In the genomic region with DNA sequence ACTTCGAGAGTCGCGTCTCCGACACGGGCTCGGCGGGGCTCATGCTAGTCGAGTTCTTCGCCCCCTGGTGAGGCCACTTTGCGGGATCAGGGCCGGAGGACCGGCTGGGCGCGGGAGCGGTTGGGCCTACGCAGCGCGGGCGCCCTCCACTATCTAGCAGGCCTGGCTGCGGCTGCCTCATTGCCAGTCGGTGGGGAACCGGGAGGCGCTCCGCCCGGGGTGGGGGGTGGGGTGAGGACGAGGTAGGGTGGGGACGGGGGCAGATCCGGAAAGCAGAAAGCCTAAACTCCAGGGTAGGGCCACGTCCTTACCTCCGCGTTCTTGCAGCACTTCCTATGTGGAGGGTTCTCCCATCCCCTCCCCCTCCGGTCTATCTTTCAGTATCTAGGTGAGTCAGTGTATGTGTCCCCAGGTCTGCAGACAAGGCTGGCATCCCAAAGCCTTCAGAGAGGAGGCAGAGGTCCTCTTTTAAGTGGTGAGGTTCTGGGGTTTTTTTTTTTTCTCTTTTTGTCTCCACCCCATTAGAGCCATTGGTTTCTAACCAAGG, we compare ENCODE assay signal across 9 mouse cellular contexts. TPM values are rescaled to one million over a fixed set of nuclear protein-coding genes. Genes with fewer than 3 reads are reported as not detected.
DNase-seq lines count a peak whose midpoint lies in the region; ATAC-seq and TF ChIP-seq lines count a peak whose summit lies in the region.
"Had no signal": no experiment of that assay in that cellular context is flagged by ENCODE, and none has a peak within 500 bp of the region (broad histone marks: within the 10 kb centered on the region; RNA-seq: fewer than 3 reads in every experiment).

No protein-coding gene starts in this region.

- peaks cover 27% of the 10 kb centered on the region for H3K4me1 ChIP-seq in embryonic facial prominence, embryonic 10.5 days
- peaks cover 29% of the 10 kb centered on the region for H3K4me1 ChIP-seq in hindbrain, embryonic 12.5 days
- H3K4me1 ChIP-seq in liver, embryonic 14.5 days (replicated peaks; ENCODE audit: control insufficient read depth in 2 of 2, insufficient read depth in 2 of 2, low read length in 1 of 2): peaks cover 10 to 17% of the 10 kb centered on the region in 2 experiments
- H3K4me1 ChIP-seq in neural tube, embryonic 12.5 days: peaks cover 22% of the 10 kb centered on the region

- DNase-seq in left cerebral cortex, postnatal 14 days (ENCODE audit: low spot score in 2 of 2): peak; percentile 20 to 30
- no peak for DNase-seq in left cerebral cortex, postnatal 25 days (ENCODE audit: low spot score in 2 of 2)
- peak; percentile 50 for DNase-seq in NIH3T3 (ENCODE audit: low read depth)
- no peak for DNase-seq in embryonic facial prominence, embryonic 10.5 days (ENCODE audit: low spot score)
- DNase-seq in liver, embryonic 14.5 days (ENCODE audit: low read depth in 3 of 3, low spot score in 3 of 3): peak; percentile 38 to 51 (median 45)
- DNase-seq in ovary, postnatal 10 days (ENCODE audit: low spot score): no peak

- WGBS in embryonic facial prominence, embryonic 10.5 days: under 1% methylated on average over 32 of the region's 32 CpGs
- WGBS in hindbrain, embryonic 12.5 days: under 1% methylated on average over 32 of the region's 32 CpGs
- WGBS in liver, embryonic 14.5 days (ENCODE audit: insufficient replicate concordance): 1% methylated on average over 32 of the region's 32 CpGs
- 1% methylated on average over 32 of the region's 32 CpGs for WGBS in neural tube, embryonic 12.5 days

- H3K9ac ChIP-seq in hindbrain, embryonic 12.5 days: peak overlapping the region; percentile 96
- peak overlapping the region; percentile 95 for H3K9ac ChIP-seq in liver, embryonic 14.5 days (replicated peaks)
- peak overlapping the region; percentile 98 for H3K9ac ChIP-seq in neural tube, embryonic 12.5 days

- H3K27ac ChIP-seq in embryonic facial prominence, embryonic 10.5 days (replicated peaks): peak overlapping the region; percentile 98
- peak overlapping the region; percentile 98 for H3K27ac ChIP-seq in hindbrain, embryonic 12.5 days
- H3K27ac ChIP-seq in liver, embryonic 14.5 days: peak overlapping the region; percentile 84
- peak overlapping the region; percentile 92 for H3K27ac ChIP-seq in neural tube, embryonic 12.5 days

- peak; percentile 56 for ATAC-seq in hindbrain, embryonic 12.5 days (ENCODE audit: low FRiP score)
- peak; percentile 71 for ATAC-seq in liver, embryonic 14.5 days (ENCODE audit: insufficient read depth)
- ATAC-seq in neural tube, embryonic 12.5 days (ENCODE audit: low FRiP score, low read depth): peak; percentile 52

- no peaks in the 10 kb centered on the region for H3K27me3 ChIP-seq in embryonic facial prominence, embryonic 10.5 days (replicated peaks; ENCODE audit: low read depth, poor library complexity, severe bottlenecking)
- H3K27me3 ChIP-seq in hindbrain, embryonic 12.5 days: no peaks in the 10 kb centered on the region
- no peaks in the 10 kb centered on the region for H3K27me3 ChIP-seq in liver, embryonic 14.5 days (ENCODE audit: control insufficient read depth, insufficient read depth, low read length)
- no peaks in the 10 kb centered on the region for H3K27me3 ChIP-seq in neural tube, embryonic 12.5 days (replicated peaks)

- H3K4me2 ChIP-seq in hindbrain, embryonic 12.5 days (replicated peaks): peak overlapping the region; percentile 70
- H3K4me2 ChIP-seq in liver, embryonic 14.5 days (ENCODE audit: low read depth): peak overlapping the region; percentile 66
- H3K4me2 ChIP-seq in neural tube, embryonic 12.5 days (replicated peaks): peak overlapping the region; percentile 71

- TF ChIP-seq EP300 in liver, embryonic 14.5 days (IDR thresholded peaks at IDR 0.05; ENCODE audit: low read depth): no peak

- peak overlapping the region; percentile 99 for H3K4me3 ChIP-seq in embryonic facial prominence, embryonic 10.5 days
- peak overlapping the region; percentile 92 for H3K4me3 ChIP-seq in hindbrain, embryonic 12.5 days
- peak overlapping the region; percentile 90 to 94 for H3K4me3 ChIP-seq in liver, embryonic 14.5 days (ENCODE audit: insufficient read depth in 1 of 2, low read depth in 2 of 2, low read length in 2 of 2)
- peak overlapping the region; percentile 97 for H3K4me3 ChIP-seq in neural tube, embryonic 12.5 days

- peaks cover 35% of the 10 kb centered on the region for H3K36me3 ChIP-seq in embryonic facial prominence, embryonic 10.5 days (replicated peaks)
- H3K36me3 ChIP-seq in hindbrain, embryonic 12.5 days: peaks cover 15% of the 10 kb centered on the region
- H3K36me3 ChIP-seq in liver, embryonic 14.5 days (replicated peaks; ENCODE audit: control insufficient read depth, insufficient read depth, low read depth): peaks cover 17% of the 10 kb centered on the region
- H3K36me3 ChIP-seq in neural tube, embryonic 12.5 days: peaks cover 17% of the 10 kb centered on the region; the same call in 1 of the 2 replicates

- intact Hi-C loops in left cerebral cortex, postnatal 14 days (cut with DNase I): no loop called here
- intact Hi-C loops in left cerebral cortex, postnatal 25 days (cut with DNase I): no loop called here

- no peak for TF ChIP-seq CTCF in liver, embryonic 14.5 days (IDR thresholded peaks at IDR 0.05; ENCODE audit: low read depth)

- H3K9me3 ChIP-seq in embryonic facial prominence, embryonic 10.5 days: no peaks in the 10 kb centered on the region
- H3K9me3 ChIP-seq in hindbrain, embryonic 12.5 days (replicated peaks): no peaks in the 10 kb centered on the region
- no peaks in the 10 kb centered on the region for H3K9me3 ChIP-seq in liver, embryonic 14.5 days (ENCODE audit: control insufficient read depth, low read length)
- no peaks in the 10 kb centered on the region for H3K9me3 ChIP-seq in neural tube, embryonic 12.5 days

RNA-seq across cellular contexts. Expression of a gene that starts 0.6 kb away (rescaled TPM):
- total RNA-seq in left cerebral cortex, postnatal 14 days (2021): 1 to 10 TPM; 4.7 to 4.8 TPM
- 1 to 10 TPM; 4.2 to 5.7 TPM for total RNA-seq in left cerebral cortex, postnatal 25 days (2021)
- 3.3 and 3.7 TPM in 2 replicates for polyA plus RNA-seq in embryonic facial prominence, embryonic 10.5 days (2016; fragmentation: Nextera tagmentation; extraction: Ambion mirVana)
- polyA plus RNA-seq in hindbrain, embryonic 12.5 days (2016; fragmentation: Nextera tagmentation; extraction: Ambion mirVana): 3.2 and 4.1 TPM in 2 replicates
- 0.40 and 0.60 TPM in 2 replicates for polyA plus RNA-seq in liver, embryonic 14.5 days (2012; rRNA removed)
- polyA plus RNA-seq in liver, embryonic 14.5 days (2014; fragmentation: Nextera tagmentation; extraction: Ambion mirVana): 0.29 and 0.92 TPM in 2 replicates
- polyA plus RNA-seq in neural tube, embryonic 12.5 days (2016; fragmentation: Nextera tagmentation; extraction: Ambion mirVana): 4.1 and 4.5 TPM in 2 replicates

RNA-seq across cellular contexts. Expression of a gene that starts 0.6 kb away (rescaled TPM):
- 100 to 1,000 TPM; 197 to 222 TPM for total RNA-seq in left cerebral cortex, postnatal 14 days (2021)
- 100 to 1,000 TPM; 207 to 216 TPM for total RNA-seq in left cerebral cortex, postnatal 25 days (2021)
- polyA plus RNA-seq in embryonic facial prominence, embryonic 10.5 days (2016; fragmentation: Nextera tagmentation; extraction: Ambion mirVana): 609 and 638 TPM in 2 replicates
- polyA plus RNA-seq in hindbrain, embryonic 12.5 days (2016; fragmentation: Nextera tagmentation; extraction: Ambion mirVana): 547 and 563 TPM in 2 replicates
- 61.0 and 95.7 TPM in 2 replicates for polyA plus RNA-seq in liver, embryonic 14.5 days (2012; rRNA removed)
- polyA plus RNA-seq in liver, embryonic 14.5 days (2014; fragmentation: Nextera tagmentation; extraction: Ambion mirVana): 186 and 188 TPM in 2 replicates
- 497 and 518 TPM in 2 replicates for polyA plus RNA-seq in neural tube, embryonic 12.5 days (2016; fragmentation: Nextera tagmentation; extraction: Ambion mirVana)

RNA-seq across cellular contexts. Expression of a gene that starts 27.2 kb away (rescaled TPM):
- total RNA-seq in left cerebral cortex, postnatal 14 days (2021): under 1 TPM in 1 of 2 experiments, not detected in 1; 0.29 TPM
- total RNA-seq in left cerebral cortex, postnatal 25 days (2021): under 1 TPM; 0.09 to 0.62 TPM
- not detected in 2 replicates for polyA plus RNA-seq in embryonic facial prominence, embryonic 10.5 days (2016; fragmentation: Nextera tagmentation; extraction: Ambion mirVana)
- not detected in 2 replicates for polyA plus RNA-seq in hindbrain, embryonic 12.5 days (2016; fragmentation: Nextera tagmentation; extraction: Ambion mirVana)
- not detected in 2 replicates for polyA plus RNA-seq in liver, embryonic 14.5 days (2012; rRNA removed)
- not detected in 2 replicates for polyA plus RNA-seq in liver, embryonic 14.5 days (2014; fragmentation: Nextera tagmentation; extraction: Ambion mirVana)
- not detected in 2 replicates for polyA plus RNA-seq in neural tube, embryonic 12.5 days (2016; fragmentation: Nextera tagmentation; extraction: Ambion mirVana)

RNA-seq across cellular contexts. Expression of a gene that starts 29.9 kb away (rescaled TPM):
- total RNA-seq in left cerebral cortex, postnatal 14 days (2021): not detected
- total RNA-seq in left cerebral cortex, postnatal 25 days (2021): not detected
- polyA plus RNA-seq in embryonic facial prominence, embryonic 10.5 days (2016; fragmentation: Nextera tagmentation; extraction: Ambion mirVana): 8.0 and 12.0 TPM in 2 replicates
- 3.3 and 5.7 TPM in 2 replicates for polyA plus RNA-seq in hindbrain, embryonic 12.5 days (2016; fragmentation: Nextera tagmentation; extraction: Ambion mirVana)
- 0.84 and 1.1 TPM in 2 replicates for polyA plus RNA-seq in liver, embryonic 14.5 days (2012; rRNA removed)
- 1.8 and 2.0 TPM in 2 replicates for polyA plus RNA-seq in liver, embryonic 14.5 days (2014; fragmentation: Nextera tagmentation; extraction: Ambion mirVana)
- polyA plus RNA-seq in neural tube, embryonic 12.5 days (2016; fragmentation: Nextera tagmentation; extraction: Ambion mirVana): 2.4 and 2.5 TPM in 2 replicates
- total RNA-seq: layer of hippocampus, postnatal 36 days had no signal

RNA-seq across cellular contexts. Expression of a gene that starts 34.8 kb away (rescaled TPM):
- 100 to 1,000 TPM; 168 to 172 TPM for total RNA-seq in left cerebral cortex, postnatal 14 days (2021)
- total RNA-seq in left cerebral cortex, postnatal 25 days (2021): 100 to 1,000 TPM; 188 to 195 TPM
- polyA plus RNA-seq in embryonic facial prominence, embryonic 10.5 days (2016; fragmentation: Nextera tagmentation; extraction: Ambion mirVana): 482 and 494 TPM in 2 replicates
- 455 and 463 TPM in 2 replicates for polyA plus RNA-seq in hindbrain, embryonic 12.5 days (2016; fragmentation: Nextera tagmentation; extraction: Ambion mirVana)
- polyA plus RNA-seq in liver, embryonic 14.5 days (2012; rRNA removed): 345 and 412 TPM in 2 replicates
- 279 and 297 TPM in 2 replicates for polyA plus RNA-seq in liver, embryonic 14.5 days (2014; fragmentation: Nextera tagmentation; extraction: Ambion mirVana)
- 470 and 490 TPM in 2 replicates for polyA plus RNA-seq in neural tube, embryonic 12.5 days (2016; fragmentation: Nextera tagmentation; extraction: Ambion mirVana)

Comparison
In these comparisons a context has a peak if more than half of its experiments do, and no peak if none do; other contexts are left out.
1. DNase-seq: peak in left cerebral cortex, postnatal 14 days (2 of 2), NIH3T3 (single experiment) and liver, embryonic 14.5 days (3 of 3); none in left cerebral cortex, postnatal 25 days (0 of 2), embryonic facial prominence, embryonic 10.5 days (single experiment) and ovary, postnatal 10 days (single experiment).
2. Peak in every context shown above with its lines, with median percentiles within 50 percentile points of each other: H3K27ac ChIP-seq, H3K4me3 ChIP-seq, ATAC-seq, H3K4me2 ChIP-seq and H3K9ac ChIP-seq.